Mouse (Mus musculus) bone marrow, adult 2 months (tissue): ENCODE data around the gene Ddo.

Experiments used
- CTCF ChIP-seq: fragments of 200-500 bp; IDR thresholded peaks from 2 replicates; pipeline ENCODE4 v1.5.1; 2011; ENCODE audit warnings: low read length, control low read depth; ENCODE audit not compliant: control insufficient read depth, insufficient read depth
- POLR2A ChIP-seq: fragments of 200-500 bp; IDR thresholded peaks from 2 replicates; pipeline ENCODE4 v1.6.1; 2011; ENCODE audit warnings: low read depth, mild to moderate bottlenecking, control low read depth, low read length, borderline replicate concordance; ENCODE audit not compliant: control insufficient read depth

DNA sequence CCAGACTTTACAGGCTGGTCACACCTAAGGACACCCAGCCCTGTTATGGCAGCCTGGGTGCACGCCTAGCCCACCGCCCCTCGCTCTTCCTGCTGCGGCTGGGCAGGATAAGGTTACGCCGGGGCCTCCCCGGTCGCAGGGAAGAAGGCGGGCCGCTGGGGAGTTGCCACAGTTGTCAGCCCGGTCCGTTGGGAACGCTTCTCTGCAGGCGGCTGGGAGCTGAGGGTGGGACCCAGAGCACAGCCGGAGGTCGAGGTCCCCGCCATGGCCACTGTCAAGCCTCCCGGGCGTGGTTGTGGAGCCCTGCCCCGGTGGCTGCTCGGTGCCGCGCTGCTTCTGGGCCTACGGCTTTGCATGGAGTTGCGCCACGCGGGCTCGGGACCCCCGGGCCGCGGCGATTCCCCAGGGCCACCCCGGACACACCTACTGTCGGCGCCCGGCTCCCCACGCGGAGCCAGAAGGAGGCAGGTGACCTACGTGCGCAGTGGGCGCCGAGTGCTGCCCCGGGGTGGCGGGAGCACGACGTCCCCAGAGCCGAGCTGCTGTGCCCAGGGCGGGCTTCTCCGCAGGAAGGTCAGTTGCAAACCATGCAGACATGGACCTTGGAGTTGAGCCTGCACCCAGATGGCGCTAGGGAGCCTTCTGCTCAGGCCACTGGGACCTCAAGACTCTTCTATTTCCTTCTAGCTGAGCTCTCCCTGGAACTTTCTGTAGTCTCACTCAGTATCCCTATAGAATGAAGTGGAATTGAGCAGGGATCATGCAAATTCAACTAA, 53.5 kb downstream of the Ddo start, which contains the start of gene Mettl24:
- TF ChIP-seq CTCF (no peak; the same call in 1 of the 2 replicates), POLR2A (no peak)
